Mouse (Mus musculus): ENCODE data around the gene Kpna6. TPM values are rescaled to one million over a fixed set of nuclear protein-coding genes. Genes with fewer than 3 reads are reported as not detected.

The Kpna6 gene
- total and polyA plus RNA-seq, 3 experiments = 21.0 to 57.9 (median 23.1) TPM

- H3K4me1 ChIP-seq (ENCODE audit: insufficient read depth, low read depth, low read length) = peaks cover 54% of the 10 kb centered on the region
- peak; percentile 86 for ATAC-seq (ENCODE audit: extremely low read depth, insufficient number of reproducible peaks, low FRiP score, poor library complexity, severe bottlenecking)
- peak within 1 kb of the TSS; percentile 82 for H3K4me3 ChIP-seq (ENCODE audit: low read depth, low read length)
- H3K27me3 ChIP-seq (ENCODE audit: insufficient read depth, low read length) = no peaks in the 10 kb centered on the region
- TF ChIP-seq TAL1 (conservative IDR thresholded peaks at IDR 0.05; ENCODE audit: low read depth, low read length) (no peak), POLR2AphosphoS5 (IDR thresholded peaks at IDR 0.05; ENCODE audit: insufficient replicate concordance, low read depth, low read length) (no peak), CTCF (IDR thresholded peaks at IDR 0.05; ENCODE audit: low read depth, low read length) (no peak), GATA2 (IDR thresholded peaks at IDR 0.05; ENCODE audit: borderline replicate concordance, low read depth, low read length) (no peak), GATA1 (IDR thresholded peaks at IDR 0.05; ENCODE audit: borderline replicate concordance, low read length) (no peak)
- peak; percentile 99 for DNase-seq (ENCODE audit: low spot score)
- peaks cover 71% of the 10 kb centered on the region for H3K36me3 ChIP-seq (replicated peaks)
- H3K9me3 ChIP-seq (replicated peaks) = no peaks in the 10 kb centered on the region
Measured at GRCm38 (mm10) chr4:129640638-129641467, 31.7 kb downstream of the Kpna6 start, which contains the start of gene Txlna. Txlna (minus strand) TSS chr4:129641065.

GRCm38 (mm10) chr4:129640101-129640637 is 32.4 kb downstream of the Kpna6 start:
- no peak for TF ChIP-seq GATA1 (IDR thresholded peaks at IDR 0.05; ENCODE audit: borderline replicate concordance, low read length)
- no peak for TF ChIP-seq CTCF (IDR thresholded peaks at IDR 0.05; ENCODE audit: low read depth, low read length)
- no peak for TF ChIP-seq POLR2AphosphoS5 (IDR thresholded peaks at IDR 0.05; ENCODE audit: insufficient replicate concordance, low read depth, low read length)
- no peaks in the 10 kb centered on the region for H3K27me3 ChIP-seq (ENCODE audit: insufficient read depth, low read length)
- DNase-seq (ENCODE audit: low spot score) (peak; percentile 27), ATAC-seq (ENCODE audit: extremely low read depth, insufficient number of reproducible peaks, low FRiP score, poor library complexity, severe bottlenecking) (no peak)
- H3K4me3 ChIP-seq (ENCODE audit: low read depth, low read length) = peak overlapping the region; percentile 82
- H3K4me1 ChIP-seq (ENCODE audit: insufficient read depth, low read depth, low read length) = peaks cover 57% of the 10 kb centered on the region
- H3K36me3 ChIP-seq (replicated peaks) = peaks cover 70% of the 10 kb centered on the region
- H3K9me3 ChIP-seq (replicated peaks) = no peaks in the 10 kb centered on the region

- ATAC-seq (ENCODE audit: extremely low read depth, insufficient number of reproducible peaks, low FRiP score, poor library complexity, severe bottlenecking) = no peak
- no peaks in the 10 kb centered on the region for H3K27me3 ChIP-seq (ENCODE audit: insufficient read depth, low read length)
Measured at GRCm38 (mm10) chr4:129639221-129639620, 33.3 kb downstream of the Kpna6 start.

GRCm38 (mm10) chr4:129633852-129634251 is 38.7 kb downstream of the Kpna6 start:
- peaks cover 65% of the 10 kb centered on the region for H3K4me1 ChIP-seq (ENCODE audit: insufficient read depth, low read depth, low read length)
- DNase-seq (ENCODE audit: low spot score) (peak; percentile 56), ATAC-seq (ENCODE audit: extremely low read depth, insufficient number of reproducible peaks, low FRiP score, poor library complexity, severe bottlenecking) (peak; percentile 15; the same call in 1 of the 2 replicates)
- peaks cover 94% of the 10 kb centered on the region for H3K36me3 ChIP-seq (replicated peaks)
- no peak for TF ChIP-seq TAL1 (conservative IDR thresholded peaks at IDR 0.05; ENCODE audit: low read depth, low read length)
- TF ChIP-seq GATA1 (IDR thresholded peaks at IDR 0.05; ENCODE audit: borderline replicate concordance, low read length) = no peak
- TF ChIP-seq CTCF (IDR thresholded peaks at IDR 0.05; ENCODE audit: low read depth, low read length) = no peak
- TF ChIP-seq GATA2 (IDR thresholded peaks at IDR 0.05; ENCODE audit: borderline replicate concordance, low read depth, low read length) = no peak
- no peak for TF ChIP-seq POLR2AphosphoS5 (IDR thresholded peaks at IDR 0.05; ENCODE audit: insufficient replicate concordance, low read depth, low read length)
- no peaks in the 10 kb centered on the region for H3K27me3 ChIP-seq (ENCODE audit: insufficient read depth, low read length)
- no peaks in the 10 kb centered on the region for H3K9me3 ChIP-seq (replicated peaks)
- H3K4me3 ChIP-seq (ENCODE audit: low read depth, low read length) = peak overlapping the region; percentile 56; the same call in 1 of the 2 replicates

More at GRCm38 (mm10) chr4:129639221-129639620, 33.3 kb downstream of the Kpna6 start:
- no peak for DNase-seq (ENCODE audit: low spot score)
- Histone ChIP-seq H3K4me1 (ENCODE audit: insufficient read depth, low read depth, low read length) (peaks cover 67% of the 10 kb centered on the region), H3K36me3 (replicated peaks) (peaks cover 70% of the 10 kb centered on the region), H3K4me3 (ENCODE audit: low read depth, low read length) (peak overlapping the region; percentile 82; the same call in 1 of the 2 replicates), H3K9me3 (replicated peaks) (no peaks in the 10 kb centered on the region)
- TF ChIP-seq GATA1 (IDR thresholded peaks at IDR 0.05; ENCODE audit: borderline replicate concordance, low read length) (no peak), GATA2 (IDR thresholded peaks at IDR 0.05; ENCODE audit: borderline replicate concordance, low read depth, low read length) (no peak), CTCF (IDR thresholded peaks at IDR 0.05; ENCODE audit: low read depth, low read length) (no peak), POLR2AphosphoS5 (IDR thresholded peaks at IDR 0.05; ENCODE audit: insufficient replicate concordance, low read depth, low read length) (no peak), TAL1 (conservative IDR thresholded peaks at IDR 0.05; ENCODE audit: low read depth, low read length) (no peak)

GRCm38 (mm10) chr4:129631867-129632266 is 40.7 kb downstream of the Kpna6 start:
- ATAC-seq (ENCODE audit: extremely low read depth, insufficient number of reproducible peaks, low FRiP score, poor library complexity, severe bottlenecking) = 0 out of 2 replicates have a peak, but pooled peaks have one; percentile 4
- no peak for DNase-seq (ENCODE audit: low spot score)
- peaks cover 57% of the 10 kb centered on the region for H3K4me1 ChIP-seq (ENCODE audit: insufficient read depth, low read depth, low read length)
- TF ChIP-seq TAL1 (conservative IDR thresholded peaks at IDR 0.05; ENCODE audit: low read depth, low read length) (no peak), GATA2 (IDR thresholded peaks at IDR 0.05; ENCODE audit: borderline replicate concordance, low read depth, low read length) (no peak), CTCF (IDR thresholded peaks at IDR 0.05; ENCODE audit: low read depth, low read length) (no peak), GATA1 (IDR thresholded peaks at IDR 0.05; ENCODE audit: borderline replicate concordance, low read length) (no peak), POLR2AphosphoS5 (IDR thresholded peaks at IDR 0.05; ENCODE audit: insufficient replicate concordance, low read depth, low read length) (no peak)
- H3K36me3 ChIP-seq (replicated peaks) = peaks cover 97% of the 10 kb centered on the region
- H3K4me3 ChIP-seq (ENCODE audit: low read depth, low read length) = no peak overlapping the region
- no peaks in the 10 kb centered on the region; the same call in 1 of the 2 replicates for H3K27me3 ChIP-seq (ENCODE audit: insufficient read depth, low read length)
- H3K9me3 ChIP-seq (replicated peaks) = no peaks in the 10 kb centered on the region

GRCm38 (mm10) chr4:129630944-129631343 is 41.6 kb downstream of the Kpna6 start:
- DNase-seq (ENCODE audit: low spot score) (no peak), ATAC-seq (ENCODE audit: extremely low read depth, insufficient number of reproducible peaks, low FRiP score, poor library complexity, severe bottlenecking) (no peak)
- H3K9me3 ChIP-seq (replicated peaks) = no peaks in the 10 kb centered on the region
- H3K4me1 ChIP-seq (ENCODE audit: insufficient read depth, low read depth, low read length) = peaks cover 55% of the 10 kb centered on the region
- no peaks in the 10 kb centered on the region; the same call in 1 of the 2 replicates for H3K27me3 ChIP-seq (ENCODE audit: insufficient read depth, low read length)
- no peak for TF ChIP-seq TAL1 (conservative IDR thresholded peaks at IDR 0.05; ENCODE audit: low read depth, low read length)
- TF ChIP-seq GATA2 (IDR thresholded peaks at IDR 0.05; ENCODE audit: borderline replicate concordance, low read depth, low read length) = no peak
- TF ChIP-seq POLR2AphosphoS5 (IDR thresholded peaks at IDR 0.05; ENCODE audit: insufficient replicate concordance, low read depth, low read length) = no peak
- no peak for TF ChIP-seq GATA1 (IDR thresholded peaks at IDR 0.05; ENCODE audit: borderline replicate concordance, low read length)
- TF ChIP-seq CTCF (IDR thresholded peaks at IDR 0.05; ENCODE audit: low read depth, low read length) = no peak
- peaks cover 97% of the 10 kb centered on the region for H3K36me3 ChIP-seq (replicated peaks)
- no peak overlapping the region for H3K4me3 ChIP-seq (ENCODE audit: low read depth, low read length)

All from G1E (cell line).